ENCODE assay signal across 9 mouse cellular contexts in the genomic region with DNA sequence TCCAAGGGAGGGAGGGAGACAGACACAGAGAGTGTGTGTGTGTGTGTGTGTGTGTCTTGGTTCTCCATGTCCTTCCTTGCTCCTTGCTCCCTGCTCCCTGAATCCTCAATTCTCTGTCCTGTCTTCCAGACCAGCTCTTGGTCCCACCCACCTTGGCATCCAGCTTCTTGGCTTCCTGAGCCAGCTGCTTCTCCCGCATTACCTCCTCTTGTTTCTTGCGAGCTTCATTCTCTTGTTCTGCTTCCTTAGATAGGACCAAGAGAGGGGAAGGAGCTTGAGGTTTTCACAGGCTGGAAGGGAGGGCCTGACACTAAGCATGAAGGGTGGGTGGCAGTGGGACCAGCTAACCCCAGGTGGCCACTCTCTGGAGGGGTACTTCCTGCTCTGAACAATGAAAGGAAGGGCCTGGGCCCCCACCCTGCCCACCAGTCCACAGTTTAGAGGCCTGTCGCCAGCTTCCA. TPM values are rescaled to one million over a fixed set of nuclear protein-coding genes. Genes with fewer than 3 reads are reported as not detected.
DNase-seq lines count a peak whose midpoint lies in the region; ATAC-seq and TF ChIP-seq lines count a peak whose summit lies in the region.
"Had no signal": no experiment of that assay in that cellular context is flagged by ENCODE, and none has a peak within 500 bp of the region (broad histone marks: within the 10 kb centered on the region; RNA-seq: fewer than 3 reads in every experiment).

No protein-coding gene starts in this region.

- no peaks in the 10 kb centered on the region for H3K9me3 ChIP-seq in limb, embryonic 14.5 days (ENCODE audit: control insufficient read depth, low read length)

- peak; percentile 28 for DNase-seq in gastrocnemius, adult 18-20 months (ENCODE audit: low spot score)
- no peak for DNase-seq in gastrocnemius, postnatal 25 days
- peak; percentile 44 for DNase-seq in heart, postnatal 4 days
- no peak for DNase-seq in limb, embryonic 14.5 days (ENCODE audit: low spot score)
- no peak for DNase-seq in ovary, postnatal 10 days (ENCODE audit: low spot score)
- DNase-seq in layer of hippocampus, adult 18-20 months (ENCODE audit: low spot score in 2 of 2), result no peak

- H3K9ac ChIP-seq in limb, embryonic 14.5 days (ENCODE audit: low read depth, low read length, severe bottlenecking), result no peak overlapping the region

- WGBS in limb, embryonic 14.5 days, result 69% methylated on average over 3 of the region's 3 CpGs

- no peaks in the 10 kb centered on the region for H3K27me3 ChIP-seq in limb, embryonic 14.5 days (ENCODE audit: control insufficient read depth, insufficient read depth, low read length)
- H3K27me3 ChIP-seq: CH12.LX had no signal

- no peak overlapping the region for H3K4me2 ChIP-seq in limb, embryonic 14.5 days (replicated peaks; ENCODE audit: low read depth, low read length, severe bottlenecking)

- H3K4me3 ChIP-seq in cortical plate, adult 2 months (ENCODE audit: insufficient read depth, low read length), result no peak overlapping the region
- no peak overlapping the region for H3K4me3 ChIP-seq in limb, embryonic 14.5 days (replicated peaks; ENCODE audit: low read length)

- no peak for ATAC-seq in limb, embryonic 14.5 days (ENCODE audit: low FRiP score, low read depth)
- no peak for ATAC-seq in erythroblast, adult 5-6 weeks (replicated peaks; ENCODE audit: low FRiP score, poor library complexity, severe bottlenecking)

- TF ChIP-seq CTCF in cortical plate, adult 2 months (IDR thresholded peaks at IDR 0.05; ENCODE audit: extremely low read depth, insufficient read depth, low read length), result no peak

- H3K4me1 ChIP-seq in cortical plate, adult 2 months (ENCODE audit: control insufficient read depth, insufficient read depth, low read length), result peaks cover 3% of the 10 kb centered on the region; the same call in 1 of the 2 replicates
- H3K4me1 ChIP-seq in limb, embryonic 14.5 days (ENCODE audit: control insufficient read depth, insufficient read depth, low read length), result no peaks in the 10 kb centered on the region

- peaks cover 100% of the 10 kb centered on the region for H3K36me3 ChIP-seq in limb, embryonic 14.5 days (ENCODE audit: control insufficient read depth, insufficient read depth, low read length)

- TF ChIP-seq POLR2A in cortical plate, adult 2 months (IDR thresholded peaks at IDR 0.05; ENCODE audit: extremely low read depth, insufficient read depth, low read length), result no peak
- no peak for TF ChIP-seq POLR2A in limb, embryonic 14.5 days (IDR thresholded peaks at IDR 0.05; ENCODE audit: borderline replicate concordance, extremely low read depth, insufficient read depth, insufficient read length)

- H3K27ac ChIP-seq in cortical plate, adult 2 months (ENCODE audit: insufficient read depth, low read length), result peak overlapping the region; percentile 56; the same call in 1 of the 2 replicates
- H3K27ac ChIP-seq in limb, embryonic 14.5 days (replicated peaks; ENCODE audit: low read depth, low read length), result 0 out of 2 replicates have a peak overlapping the region, but pooled peaks have one; percentile 15

RNA-seq across cellular contexts. Expression of a gene that starts 23.8 kb away (rescaled TPM):
- not detected for total RNA-seq in gastrocnemius, adult 18-20 months (2021)
- total RNA-seq in gastrocnemius, postnatal 25 days (2021), result not detected
- polyA plus RNA-seq in cortical plate, adult 2 months (2012; rRNA removed), result 0.69 and 1.1 TPM in 2 replicates
- under 1 TPM in 1 of 2 experiments, not detected in 1; 0.17 TPM for total RNA-seq in heart, postnatal 4 days (2021)
- polyA plus RNA-seq in limb, embryonic 14.5 days (2012; rRNA removed), result 0.19 and 0.24 TPM in 2 replicates
- polyA plus RNA-seq in limb, embryonic 14.5 days (2014; fragmentation: Nextera tagmentation; extraction: Ambion mirVana), result 0.12 and 0.32 TPM in 2 replicates
- total RNA-seq in erythroblast, adult 5-6 weeks (2015; ENCODE audit: low replicate concordance), result 0.63 TPM in 1 of 2 replicates, not detected in the other
- not detected in 2 replicates for total RNA-seq in erythroblast, adult 5-6 weeks (2017; ENCODE audit: low replicate concordance)
- 1 to 10 TPM; 1.6 to 2.2 TPM for total RNA-seq in layer of hippocampus, adult 18-20 months (2021)

RNA-seq across cellular contexts. Expression of a gene that starts 24.6 kb away (rescaled TPM):
- total RNA-seq in gastrocnemius, adult 18-20 months (2021), result 10 to 100 TPM; 21.9 to 25.4 TPM
- total RNA-seq in gastrocnemius, postnatal 25 days (2021), result 10 to 100 TPM; 20.0 to 20.7 TPM
- polyA plus RNA-seq in cortical plate, adult 2 months (2012; rRNA removed), result 156 and 168 TPM in 2 replicates
- 10 to 100 TPM; 36.5 to 41.4 TPM for total RNA-seq in heart, postnatal 4 days (2021)
- polyA plus RNA-seq in limb, embryonic 14.5 days (2012; rRNA removed), result 143 and 154 TPM in 2 replicates
- polyA plus RNA-seq in limb, embryonic 14.5 days (2014; fragmentation: Nextera tagmentation; extraction: Ambion mirVana), result 47.0 and 54.3 TPM in 2 replicates
- 2.3 TPM in 1 of 2 replicates, not detected in the other for total RNA-seq in erythroblast, adult 5-6 weeks (2015; ENCODE audit: low replicate concordance)
- 1.4 and 2.0 TPM in 2 replicates for total RNA-seq in erythroblast, adult 5-6 weeks (2017; ENCODE audit: low replicate concordance)
- 10 to 100 TPM; 93.2 to 93.7 TPM for total RNA-seq in layer of hippocampus, adult 18-20 months (2021)

RNA-seq across cellular contexts. Expression of a gene that starts 50.8 kb away (rescaled TPM):
- total RNA-seq in gastrocnemius, adult 18-20 months (2021), result 1 to 10 TPM; 4.2 to 7.7 TPM
- total RNA-seq in gastrocnemius, postnatal 25 days (2021), result 1 to 10 TPM; 6.6 to 7.0 TPM
- polyA plus RNA-seq in cortical plate, adult 2 months (2012; rRNA removed), result 13.7 and 15.4 TPM in 2 replicates
- total RNA-seq in heart, postnatal 4 days (2021), result 10 to 100 TPM; 42.6 to 44.4 TPM
- polyA plus RNA-seq in limb, embryonic 14.5 days (2012; rRNA removed), result 55.0 and 65.4 TPM in 2 replicates
- polyA plus RNA-seq in limb, embryonic 14.5 days (2014; fragmentation: Nextera tagmentation; extraction: Ambion mirVana), result 19.8 and 26.8 TPM in 2 replicates
- 1.2 and 3.6 TPM in 2 replicates for total RNA-seq in erythroblast, adult 5-6 weeks (2015; ENCODE audit: low replicate concordance)
- total RNA-seq in erythroblast, adult 5-6 weeks (2017; ENCODE audit: low replicate concordance), result 3.7 and 4.5 TPM in 2 replicates
- total RNA-seq in layer of hippocampus, adult 18-20 months (2021), result 1 to 10 TPM; 7.1 to 8.8 TPM

Comparison
In these comparisons a context has a peak if more than half of its experiments do, and no peak if none do; other contexts are left out.
1. DNase-seq: peak in gastrocnemius, adult 18-20 months (single experiment) and heart, postnatal 4 days (single experiment); none in gastrocnemius, postnatal 25 days (single experiment), limb, embryonic 14.5 days (single experiment), ovary, postnatal 10 days (single experiment) and layer of hippocampus, adult 18-20 months (0 of 2).
2. RNA of a gene that starts 24.6 kb away (total RNA-seq): 93.2 to 93.7 TPM in layer of hippocampus, adult 18-20 months, 36.5 to 41.4 TPM in heart, postnatal 4 days, 21.9 to 25.4 TPM in gastrocnemius, adult 18-20 months and 20.0 to 20.7 TPM in gastrocnemius, postnatal 25 days; 1.4 to 2.3 TPM in erythroblast, adult 5-6 weeks; every median in the first group is over 4 times any median in the second.
3. RNA of a gene that starts 50.8 kb away (total RNA-seq): 42.6 to 44.4 TPM in heart, postnatal 4 days; 7.1 to 8.8 TPM in layer of hippocampus, adult 18-20 months, 4.2 to 7.7 TPM in gastrocnemius, adult 18-20 months, 6.6 to 7.0 TPM in gastrocnemius, postnatal 25 days and 1.2 to 4.5 TPM in erythroblast, adult 5-6 weeks; every median in the first group is over 4 times any median in the second.